Mouse (Mus musculus) myocyte (in vitro differentiated cells): ENCODE results near the gene Sall4.

Source experiments
- CEBPB ChIP-seq: IDR thresholded peaks from 2 replicates; pipeline ENCODE4 v1.6.1; 2011; ENCODE audit warnings: mild to moderate bottlenecking, moderate library complexity; ENCODE audit not compliant: poor library complexity, insufficient read depth, severe bottlenecking
- E2F4 ChIP-seq: IDR thresholded peaks from one replicate; pipeline ENCODE4 v1.6.1; 2011; ENCODE audit warnings: mild to moderate bottlenecking, control low read depth, moderate library complexity; ENCODE audit not compliant: insufficient read depth
- MAX ChIP-seq: IDR thresholded peaks from one replicate; pipeline ENCODE4 v1.6.1; 2011; ENCODE audit warnings: low read depth, mild to moderate bottlenecking, control low read depth
- MYOD1 ChIP-seq, 3 experiments: IDR thresholded peaks; one replicate each; pipeline ENCODE4 v1.6.1; 2011; ENCODE audit warnings: control low read depth in 2 of 3, low read depth in 2 of 3, mild to moderate bottlenecking in 2 of 3, moderate library complexity in 1 of 3; ENCODE audit not compliant: insufficient read length in 2 of 3, control insufficient read depth in 1 of 3
- MYOG ChIP-seq, 3 experiments: IDR thresholded peaks; one replicate each; pipeline ENCODE4 v1.6.1; 2011; ENCODE audit warnings: control low read depth in 2 of 3, low read depth in 2 of 3, mild to moderate bottlenecking in 2 of 3; ENCODE audit not compliant: insufficient read length in 2 of 3, control insufficient read depth in 1 of 3, insufficient read depth in 1 of 3
- POLR2A ChIP-seq: IDR thresholded peaks from one replicate; pipeline ENCODE4 v1.6.1; 2011; ENCODE audit warnings: low read depth, mild to moderate bottlenecking, control low read depth, moderate library complexity; ENCODE audit not compliant: insufficient read length
- POLR2AphosphoS2 ChIP-seq: IDR thresholded peaks from one replicate; pipeline ENCODE4 v1.6.1; 2011; ENCODE audit warnings: low read depth, control low read depth; ENCODE audit not compliant: insufficient read length
- SRF ChIP-seq: IDR thresholded peaks from one replicate; pipeline ENCODE4 v1.6.1; 2011; ENCODE audit warnings: low read depth; ENCODE audit not compliant: control insufficient read depth, insufficient read length
- TCF12 ChIP-seq: IDR thresholded peaks from one replicate; pipeline ENCODE4 v1.6.1; 2011; ENCODE audit warnings: mild to moderate bottlenecking, control low read depth; ENCODE audit not compliant: poor library complexity, insufficient read depth, severe bottlenecking
- TCF3 ChIP-seq: IDR thresholded peaks from one replicate; pipeline ENCODE4 v1.6.1; 2011; ENCODE audit warnings: low read depth, control low read depth; ENCODE audit not compliant: insufficient read length
- USF1 ChIP-seq: IDR thresholded peaks from one replicate; pipeline ENCODE4 v1.6.1; 2011; ENCODE audit warnings: low read depth, mild to moderate bottlenecking, control low read depth, moderate library complexity

DNA sequence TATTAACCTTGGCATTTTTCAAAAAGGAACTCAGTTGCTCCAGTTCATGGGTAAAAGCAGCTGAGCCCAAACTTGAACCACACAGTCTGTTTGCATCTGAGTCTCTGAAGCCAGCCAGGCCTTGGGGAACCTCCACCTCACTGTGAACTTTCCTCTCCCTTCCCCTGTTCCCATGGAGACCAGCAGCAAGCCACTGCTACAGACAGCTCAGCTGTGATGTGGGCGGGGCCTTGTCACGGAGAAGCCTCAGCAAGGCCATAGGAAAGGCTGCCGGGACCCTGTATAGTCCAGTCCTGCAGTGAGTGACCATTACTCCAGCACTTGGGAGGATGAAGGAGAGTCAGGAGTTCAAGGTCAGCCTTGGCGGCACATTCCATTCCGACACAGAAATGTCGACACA lies 41.7 kb downstream of the Sall4 start:
- TF ChIP-seq POLR2A (no peak), MYOD1 (IDR thresholded peaks at IDR 0.05; ENCODE audit: control insufficient read depth in 1 of 3, insufficient read length in 2 of 3, low read depth in 2 of 3) (no peak), MAX (no peak), E2F4 (no peak), TCF12 (no peak), CEBPB (no peak), USF1 (no peak), SRF (no peak), MYOG (IDR thresholded peaks at IDR 0.05; ENCODE audit: control insufficient read depth in 1 of 3, insufficient read depth in 1 of 3, insufficient read length in 2 of 3, low read depth in 2 of 3) (no peak), POLR2AphosphoS2 (no peak), TCF3 (no peak)
